Mouse (Mus musculus): ENCODE measurements around the gene Tomm5. TPM values are rescaled to one million over a fixed set of nuclear protein-coding genes. Genes with fewer than 3 reads are reported as not detected.

Tomm5 gene
- 10 to 100 TPM; 38.7 to 50.1 TPM for total RNA-seq (2023)

GRCm38 (mm10) chr4:45107601-45108277 is at the start of gene Tomm5:
Gene Tomm5 (minus strand): TSS chr4:45108114.

GRCm38 (mm10) chr4:45084021-45084894 is 23.7 kb downstream of the Tomm5 start, which contains the start of gene Fbxo10:
Gene Fbxo10 (minus strand): TSS chr4:45084604.

Other genes starting within 250 kb of the Tomm5 start
- 10 to 100 TPM; 21.4 to 27.3 TPM for gene Grhpr, start 126.7 kb downstream of the Tomm5 start, total RNA-seq (2023)
- gene Zbtb5, start 95.7 kb downstream of the Tomm5 start, total RNA-seq (2023), result 10 to 100 TPM; 19.8 to 22.1 TPM
- gene Polr1e, start 89.5 kb downstream of the Tomm5 start, total RNA-seq (2023), result 10 to 100 TPM; 28.3 to 31.0 TPM
- gene Fbxo10, start 23.5 kb downstream of the Tomm5 start, total RNA-seq (2023), result 1 to 10 TPM; 2.0 to 2.4 TPM
- gene Frmpd1, start 76.8 kb upstream of the Tomm5 start, total RNA-seq (2023), result not detected
- 1 to 10 TPM; 7.7 to 8.5 TPM for gene Trmt10b, start 189.0 kb upstream of the Tomm5 start, total RNA-seq (2023)
- gene Dcaf10, start 234.0 kb upstream of the Tomm5 start, total RNA-seq (2023), result 10 to 100 TPM; 20.8 to 23.4 TPM
- gene Exosc3, start 234.6 kb upstream of the Tomm5 start, total RNA-seq (2023), result 10 to 100 TPM; 40.0 to 48.8 TPM

Data from B cell, adult 67 days (primary cell).